23 mouse cellular contexts compared by ENCODE assay signal in the genomic region with DNA sequence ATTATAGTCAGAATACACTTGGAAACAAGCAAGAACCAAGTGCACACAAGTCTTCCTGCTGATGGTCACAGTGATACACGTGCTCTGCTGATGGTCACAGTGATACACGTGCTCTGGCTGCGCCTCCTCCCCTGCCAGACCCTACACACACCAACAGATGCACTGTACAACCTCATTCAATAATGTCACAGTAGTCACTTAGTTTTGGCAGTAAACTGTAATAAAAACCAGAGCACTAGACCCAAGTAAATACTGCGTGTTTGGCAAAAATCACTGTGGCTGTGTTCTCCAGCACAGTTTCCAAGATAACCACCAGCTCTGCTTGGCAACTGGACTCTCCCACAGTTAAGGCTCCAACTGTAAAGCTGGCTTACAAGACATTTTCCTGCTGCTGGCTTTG. TPM values are rescaled to one million over a fixed set of nuclear protein-coding genes. Genes with fewer than 3 reads are reported as not detected.
DNase-seq lines count a peak whose midpoint lies in the region; ATAC-seq and TF ChIP-seq lines count a peak whose summit lies in the region.
"Had no signal": no experiment of that assay in that cellular context is flagged by ENCODE, and none has a peak within 500 bp of the region (broad histone marks: within the 10 kb centered on the region; RNA-seq: fewer than 3 reads in every experiment).

No protein-coding gene starts in this region.

- DNase-seq in forebrain, postnatal 0 days = peak; percentile 10
- DNase-seq in forebrain, embryonic 14.5 days (ENCODE audit: low spot score) = no peak
- DNase-seq in hindbrain, postnatal 0 days (ENCODE audit: low spot score) = peak; percentile 55
- no peak for DNase-seq in hindbrain, embryonic 14.5 days (ENCODE audit: low spot score)
- peak; percentile 60 for DNase-seq in midbrain, postnatal 0 days (ENCODE audit: low spot score)
- DNase-seq in heart, postnatal 4 days = peak; percentile 29
- DNase-seq: adrenal gland, adult 2 months; cerebellum, adult 9-11 months; lung, adult 2 months; lung, postnatal 36 days; thymus, adult 2 months had no signal

- no peak for TF ChIP-seq CTCF in forebrain, postnatal 0 days (IDR thresholded peaks at IDR 0.05; ENCODE audit: low read depth)
- TF ChIP-seq CTCF in hindbrain, postnatal 0 days (IDR thresholded peaks at IDR 0.05; ENCODE audit: low read depth) = no peak
- TF ChIP-seq CTCF in midbrain, postnatal 0 days (IDR thresholded peaks at IDR 0.05) = no peak

- peaks cover 13% of the 10 kb centered on the region; the same call in 1 of the 2 replicates for H3K4me1 ChIP-seq in forebrain, postnatal 0 days (ENCODE audit: insufficient read depth)
- H3K4me1 ChIP-seq in forebrain, embryonic 14.5 days (ENCODE audit: control insufficient read depth, insufficient read depth, low read length) = peaks cover 6% of the 10 kb centered on the region; the same call in 1 of the 2 replicates
- no peaks in the 10 kb centered on the region for H3K4me1 ChIP-seq in hindbrain, postnatal 0 days (ENCODE audit: insufficient read depth, low read length)
- peaks cover 11% of the 10 kb centered on the region for H3K4me1 ChIP-seq in hindbrain, embryonic 14.5 days (replicated peaks; ENCODE audit: control insufficient read depth, insufficient read depth, low read length)
- H3K4me1 ChIP-seq in midbrain, postnatal 0 days (ENCODE audit: insufficient read depth, low read length) = peaks cover 3% of the 10 kb centered on the region; the same call in 1 of the 2 replicates
- peaks cover 24% of the 10 kb centered on the region for H3K4me1 ChIP-seq in midbrain, embryonic 13.5 days (replicated peaks)

- peaks cover 3% of the 10 kb centered on the region; the same call in 1 of the 2 replicates for H3K36me3 ChIP-seq in forebrain, postnatal 0 days (ENCODE audit: insufficient read depth)
- peaks cover 7% of the 10 kb centered on the region for H3K36me3 ChIP-seq in forebrain, embryonic 14.5 days (ENCODE audit: control insufficient read depth, insufficient read depth, low read length)
- H3K36me3 ChIP-seq in hindbrain, postnatal 0 days (ENCODE audit: insufficient read depth, low read length) = no peaks in the 10 kb centered on the region
- peaks cover 3% of the 10 kb centered on the region; the same call in 1 of the 2 replicates for H3K36me3 ChIP-seq in hindbrain, embryonic 14.5 days (replicated peaks; ENCODE audit: control insufficient read depth, insufficient read depth)
- 0 out of 2 replicates have a peak, but pooled peaks cover 4% of the 10 kb centered on the region for H3K36me3 ChIP-seq in midbrain, postnatal 0 days (ENCODE audit: insufficient read depth, low read length)
- H3K36me3 ChIP-seq in midbrain, embryonic 13.5 days = peaks cover 18% of the 10 kb centered on the region
- H3K36me3 ChIP-seq: hindbrain, embryonic 15.5 days had no signal

- no peaks in the 10 kb centered on the region for H3K27me3 ChIP-seq in forebrain, postnatal 0 days (ENCODE audit: insufficient read depth, low read length)
- H3K27me3 ChIP-seq in forebrain, embryonic 14.5 days (replicated peaks; ENCODE audit: control insufficient read depth, insufficient read depth, low read length) = no peaks in the 10 kb centered on the region
- H3K27me3 ChIP-seq in hindbrain, postnatal 0 days (ENCODE audit: insufficient read depth, low read length) = no peaks in the 10 kb centered on the region
- H3K27me3 ChIP-seq in hindbrain, embryonic 14.5 days (ENCODE audit: control insufficient read depth, insufficient read depth, low read length) = no peaks in the 10 kb centered on the region
- H3K27me3 ChIP-seq in midbrain, postnatal 0 days (ENCODE audit: insufficient read depth, low read length) = no peaks in the 10 kb centered on the region
- H3K27me3 ChIP-seq in midbrain, embryonic 13.5 days = no peaks in the 10 kb centered on the region
- H3K27me3 ChIP-seq: embryonic facial prominence, embryonic 12.5 days; forebrain, embryonic 15.5 days; hindbrain, embryonic 15.5 days had no signal

- no peaks in the 10 kb centered on the region for H3K9me3 ChIP-seq in forebrain, postnatal 0 days (ENCODE audit: low read length)
- H3K9me3 ChIP-seq in forebrain, embryonic 14.5 days (replicated peaks; ENCODE audit: control insufficient read depth, low read length) = no peaks in the 10 kb centered on the region
- no peaks in the 10 kb centered on the region for H3K9me3 ChIP-seq in hindbrain, postnatal 0 days (ENCODE audit: low read length)
- H3K9me3 ChIP-seq in hindbrain, embryonic 14.5 days (ENCODE audit: control insufficient read depth, low read length) = 0 out of 2 replicates have a peak, but pooled peaks cover 3% of the 10 kb centered on the region
- no peaks in the 10 kb centered on the region for H3K9me3 ChIP-seq in midbrain, postnatal 0 days (ENCODE audit: low read length)
- peaks cover 2% of the 10 kb centered on the region; the same call in 1 of the 2 replicates for H3K9me3 ChIP-seq in midbrain, embryonic 13.5 days
- H3K9me3 ChIP-seq: embryonic facial prominence, embryonic 12.5 days; forebrain, embryonic 15.5 days; hindbrain, embryonic 15.5 days; limb, embryonic 10.5 days; liver, embryonic 12.5 days had no signal

- H3K4me2 ChIP-seq in forebrain, postnatal 0 days (ENCODE audit: low read depth) = no peak overlapping the region
- H3K4me2 ChIP-seq in forebrain, embryonic 14.5 days (ENCODE audit: low read length) = no peak overlapping the region
- H3K4me2 ChIP-seq in hindbrain, postnatal 0 days (ENCODE audit: low read depth, low read length) = no peak overlapping the region
- no peak overlapping the region for H3K4me2 ChIP-seq in hindbrain, embryonic 14.5 days (replicated peaks)
- no peak overlapping the region for H3K4me2 ChIP-seq in midbrain, postnatal 0 days (ENCODE audit: low read depth, low read length, poor library complexity, severe bottlenecking)
- H3K4me2 ChIP-seq in midbrain, embryonic 13.5 days (replicated peaks) = no peak overlapping the region
- H3K4me2 ChIP-seq: embryonic facial prominence, embryonic 12.5 days; forebrain, embryonic 15.5 days; hindbrain, embryonic 15.5 days; liver, embryonic 12.5 days; midbrain, embryonic 11.5 days had no signal

- WGBS in forebrain, postnatal 0 days = 62% methylated on average over 4 of the region's 4 CpGs
- 81% methylated on average over 4 of the region's 4 CpGs for WGBS in forebrain, embryonic 14.5 days
- WGBS in hindbrain, postnatal 0 days = 45% methylated on average over 4 of the region's 4 CpGs
- WGBS in hindbrain, embryonic 14.5 days = 75% methylated on average over 4 of the region's 4 CpGs
- 82% methylated on average over 4 of the region's 4 CpGs for WGBS in midbrain, postnatal 0 days
- WGBS in midbrain, embryonic 13.5 days = 86% methylated on average over 4 of the region's 4 CpGs

- H3K4me3 ChIP-seq in forebrain, postnatal 0 days (ENCODE audit: low read depth, low read length) = no peak overlapping the region
- no peak overlapping the region for H3K4me3 ChIP-seq in forebrain, embryonic 14.5 days (ENCODE audit: low read depth, low read length)
- no peak overlapping the region for H3K4me3 ChIP-seq in hindbrain, postnatal 0 days (ENCODE audit: low read length)
- no peak overlapping the region for H3K4me3 ChIP-seq in hindbrain, embryonic 14.5 days (replicated peaks; ENCODE audit: low read length)
- H3K4me3 ChIP-seq in midbrain, postnatal 0 days (ENCODE audit: low read depth, low read length) = no peak overlapping the region
- H3K4me3 ChIP-seq in midbrain, embryonic 13.5 days (replicated peaks) = no peak overlapping the region
- H3K4me3 ChIP-seq: embryonic facial prominence, embryonic 12.5 days; erythroblast, embryonic 14.5 days; forebrain, embryonic 15.5 days; hindbrain, embryonic 15.5 days; limb, embryonic 10.5 days; liver, embryonic 12.5 days; myocyte had no signal

- H3K9ac ChIP-seq in forebrain, postnatal 0 days = no peak overlapping the region
- no peak overlapping the region for H3K9ac ChIP-seq in forebrain, embryonic 14.5 days (ENCODE audit: low read length)
- H3K9ac ChIP-seq in hindbrain, postnatal 0 days (replicated peaks; ENCODE audit: low read length) = no peak overlapping the region
- H3K9ac ChIP-seq in hindbrain, embryonic 14.5 days = no peak overlapping the region
- no peak overlapping the region for H3K9ac ChIP-seq in midbrain, postnatal 0 days (replicated peaks; ENCODE audit: low read length, poor library complexity, severe bottlenecking)
- H3K9ac ChIP-seq in midbrain, embryonic 13.5 days (replicated peaks) = no peak overlapping the region
- H3K9ac ChIP-seq: embryonic facial prominence, embryonic 12.5 days; forebrain, embryonic 15.5 days; hindbrain, embryonic 15.5 days; liver, embryonic 12.5 days had no signal

- no peak overlapping the region for H3K27ac ChIP-seq in forebrain, postnatal 0 days (ENCODE audit: low read depth, low read length)
- H3K27ac ChIP-seq in forebrain, embryonic 14.5 days (ENCODE audit: low read depth, low read length) = no peak overlapping the region
- H3K27ac ChIP-seq in hindbrain, postnatal 0 days = no peak overlapping the region
- no peak overlapping the region for H3K27ac ChIP-seq in hindbrain, embryonic 14.5 days
- H3K27ac ChIP-seq in midbrain, postnatal 0 days (ENCODE audit: low read depth, low read length) = no peak overlapping the region
- H3K27ac ChIP-seq in midbrain, embryonic 13.5 days = no peak overlapping the region
- H3K27ac ChIP-seq: embryonic facial prominence, embryonic 12.5 days; forebrain, embryonic 15.5 days; hindbrain, embryonic 15.5 days; limb, embryonic 10.5 days; liver, embryonic 12.5 days had no signal

- ATAC-seq in forebrain, postnatal 0 days = no peak
- ATAC-seq in forebrain, embryonic 14.5 days = no peak
- no peak for ATAC-seq in hindbrain, postnatal 0 days
- no peak for ATAC-seq in hindbrain, embryonic 14.5 days (ENCODE audit: low FRiP score)
- ATAC-seq in midbrain, postnatal 0 days (ENCODE audit: low FRiP score) = no peak
- ATAC-seq in midbrain, embryonic 13.5 days = no peak
- ATAC-seq in megakaryocyte progenitor cell, adult 5-6 weeks (replicated peaks; ENCODE audit: poor library complexity) = no peak
- ATAC-seq: CD4-positive, CD25-positive, alpha-beta regulatory T cell, adult 4 months; forebrain, embryonic 15.5 days; intestine, embryonic 16.5 days; liver, embryonic 12.5 days had no signal

RNA-seq across cellular contexts. Expression of a gene that starts 4.9 kb away (rescaled TPM):
- 36.7 and 49.6 TPM in 2 replicates for total RNA-seq in forebrain, postnatal 0 days (2014; rRNA removed)
- polyA plus RNA-seq in forebrain, postnatal 0 days (2015; fragmentation: Nextera tagmentation; extraction: Ambion mirVana) = 8.1 and 11.8 TPM in 2 replicates
- 13.1 and 17.0 TPM in 2 replicates for polyA plus RNA-seq in forebrain, embryonic 14.5 days (2014; fragmentation: Nextera tagmentation; extraction: Ambion mirVana)
- 26.5 and 26.9 TPM in 2 replicates for total RNA-seq in hindbrain, postnatal 0 days (2014; rRNA removed)
- polyA plus RNA-seq in hindbrain, postnatal 0 days (2015; fragmentation: Nextera tagmentation; extraction: Ambion mirVana) = 15.4 and 17.7 TPM in 2 replicates
- polyA plus RNA-seq in hindbrain, embryonic 14.5 days (2014; fragmentation: Nextera tagmentation; extraction: Ambion mirVana) = 17.0 and 20.0 TPM in 2 replicates
- 46.5 and 49.1 TPM in 2 replicates for total RNA-seq in midbrain, postnatal 0 days (2014; rRNA removed)
- polyA plus RNA-seq in midbrain, postnatal 0 days (2015; fragmentation: Nextera tagmentation; extraction: Ambion mirVana) = 12.6 and 17.2 TPM in 2 replicates
- polyA plus RNA-seq in midbrain, embryonic 13.5 days (2015; fragmentation: Nextera tagmentation; extraction: Ambion mirVana) = 29.7 and 31.4 TPM in 2 replicates
- total RNA-seq in heart, postnatal 4 days (2021) = 10 to 100 TPM; 41.7 to 48.3 TPM
- total RNA-seq in megakaryocyte progenitor cell, adult 5-6 weeks (2015) = 52.2 and 65.9 TPM in 2 replicates
- 42.4 and 55.8 TPM in 2 replicates for total RNA-seq in megakaryocyte progenitor cell, adult 5-6 weeks (2017)

Comparison
In these comparisons a context has a peak if more than half of its experiments do, and no peak if none do; other contexts are left out.
1. DNase-seq: peak in forebrain, postnatal 0 days (single experiment), hindbrain, postnatal 0 days (single experiment), midbrain, postnatal 0 days (single experiment) and heart, postnatal 4 days (single experiment); none in forebrain, embryonic 14.5 days (single experiment) and hindbrain, embryonic 14.5 days (single experiment).